Mouse (Mus musculus): Measurements from ENCODE around the gene Tmem131.

DNA sequence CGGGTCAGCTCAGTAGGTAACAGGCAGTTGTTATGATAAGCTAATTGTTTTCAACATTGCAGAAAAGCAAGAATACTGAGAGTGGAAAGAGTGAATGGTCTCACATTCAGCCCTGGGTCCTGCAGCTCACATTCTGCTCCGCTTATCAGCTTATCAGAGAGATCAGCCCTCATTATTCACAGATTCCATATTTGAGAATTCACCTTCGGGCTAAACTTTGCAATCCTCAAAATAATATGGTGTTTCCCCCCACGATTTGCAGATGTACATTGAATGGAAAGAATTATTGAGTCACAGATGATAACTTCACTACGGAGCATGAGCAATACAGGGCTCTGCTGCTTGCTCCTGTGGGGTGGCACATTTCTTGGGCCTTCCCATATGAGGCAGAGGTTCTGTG lies 174.7 kb downstream of the Tmem131 start:
- no peak for TF ChIP-seq CTCF (IDR thresholded peaks at IDR 0.05; ENCODE audit: low read depth)
- TF ChIP-seq EP300 (IDR thresholded peaks at IDR 0.05; ENCODE audit: low read depth), result no peak
